Comparison of ENCODE assay signal across 21 mouse cellular contexts in the genomic region with DNA sequence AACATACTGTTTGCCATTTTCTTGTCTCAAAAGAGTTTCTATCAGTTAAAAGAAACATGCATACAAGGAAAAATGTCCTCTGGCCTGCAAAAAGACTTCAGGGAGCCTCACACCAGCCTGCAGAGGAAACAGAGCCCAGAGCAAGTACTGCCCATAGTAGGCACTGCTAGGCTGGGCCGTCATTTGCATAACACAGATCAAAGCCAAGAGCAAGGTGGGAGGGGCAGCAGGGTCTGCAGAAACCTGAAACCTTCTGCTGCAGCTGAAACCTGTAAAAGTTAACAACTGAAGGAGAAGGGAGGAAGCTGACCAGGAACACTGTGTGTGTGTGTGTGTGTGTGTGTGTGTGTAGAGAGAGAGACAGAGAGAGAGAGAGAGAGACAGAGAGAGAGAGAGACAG.
A peak's percentile ranks its signal among the peaks of the same experiment; 100 is the strongest.
DNase-seq lines count a peak whose midpoint lies in the region; ATAC-seq lines count a peak whose summit lies in the region.
"Had no signal": no experiment of that assay in that cellular context is flagged by ENCODE, and none has a peak within 500 bp of the region (broad histone marks: within the 10 kb centered on the region; RNA-seq: fewer than 3 reads in every experiment).

No protein-coding gene starts in this region.

- no peak overlapping the region for H3K9ac ChIP-seq in kidney, embryonic 14.5 days (ENCODE audit: low read depth, low read length)
- H3K9ac ChIP-seq: forebrain, postnatal 0 days; hindbrain, embryonic 14.5 days; stomach, embryonic 15.5 days had no signal

- no peaks in the 10 kb centered on the region for H3K4me1 ChIP-seq in kidney, embryonic 14.5 days (ENCODE audit: control insufficient read depth, insufficient read depth, low read length)
- no peaks in the 10 kb centered on the region for H3K4me1 ChIP-seq in embryonic facial prominence, embryonic 10.5 days
- H3K4me1 ChIP-seq: stomach, embryonic 15.5 days had no signal

- WGBS in kidney, embryonic 14.5 days, result 17% methylated on average over 1 of the region's 1 CpGs
- WGBS in embryonic facial prominence, embryonic 10.5 days, result 14% methylated on average over 1 of the region's 1 CpGs

- H3K27me3 ChIP-seq in kidney, embryonic 14.5 days (ENCODE audit: control insufficient read depth, insufficient read depth, low read length), result no peaks in the 10 kb centered on the region
- no peaks in the 10 kb centered on the region for H3K27me3 ChIP-seq in embryonic facial prominence, embryonic 10.5 days (replicated peaks; ENCODE audit: low read depth, poor library complexity, severe bottlenecking)
- H3K27me3 ChIP-seq: stomach, embryonic 15.5 days had no signal

- ATAC-seq in kidney, embryonic 14.5 days (ENCODE audit: low FRiP score, low TSS enrichment), result peak; percentile 62; the same call in 1 of the 2 replicates
- ATAC-seq: CD4-positive, CD25-positive, alpha-beta regulatory T cell, adult 4 months; forebrain, postnatal 0 days had no signal

- H3K9me3 ChIP-seq in kidney, embryonic 14.5 days (ENCODE audit: control insufficient read depth, low read length), result no peaks in the 10 kb centered on the region
- H3K9me3 ChIP-seq in embryonic facial prominence, embryonic 10.5 days, result no peaks in the 10 kb centered on the region
- H3K9me3 ChIP-seq: stomach, embryonic 15.5 days had no signal

- H3K4me2 ChIP-seq in kidney, embryonic 14.5 days (replicated peaks; ENCODE audit: low read depth, low read length), result no peak overlapping the region
- H3K4me2 ChIP-seq: hindbrain, embryonic 14.5 days; stomach, embryonic 15.5 days had no signal

- H3K36me3 ChIP-seq in kidney, embryonic 14.5 days (ENCODE audit: control insufficient read depth, insufficient read depth, low read length), result no peaks in the 10 kb centered on the region
- H3K36me3 ChIP-seq in embryonic facial prominence, embryonic 10.5 days (replicated peaks), result no peaks in the 10 kb centered on the region
- H3K36me3 ChIP-seq: G1E; stomach, embryonic 15.5 days had no signal

- no peak overlapping the region for H3K4me3 ChIP-seq in kidney, embryonic 14.5 days (ENCODE audit: low read length)
- H3K4me3 ChIP-seq in embryonic facial prominence, embryonic 10.5 days, result no peak overlapping the region
- H3K4me3 ChIP-seq: left cerebral cortex, adult 2 months; stomach, embryonic 15.5 days had no signal

- no peak for DNase-seq in kidney, adult 8-10 months
- DNase-seq in ZHBTc4 (ENCODE audit: low read depth, low spot score), result peak; percentile 58
- DNase-seq in embryonic facial prominence, embryonic 10.5 days (ENCODE audit: low spot score), result peak; percentile 21
- DNase-seq in mesoderm, embryonic 11.5 days (ENCODE audit: low read depth, low spot score), result peak; percentile 1
- DNase-seq in adrenal gland, postnatal 14 days, result no peak
- DNase-seq in urinary bladder, adult 2 months (ENCODE audit: low spot score), result no peak
- no peak for DNase-seq in urinary bladder, postnatal 14 days (ENCODE audit: low spot score)
- DNase-seq: adrenal gland, postnatal 10 days; cerebellum, adult 9-11 months; forebrain, postnatal 0 days; gastrocnemius, postnatal 25 days; heart, postnatal 36 days; kidney, adult 9 months; lung, postnatal 4 days; thymus, postnatal 25 days had no signal

- H3K27ac ChIP-seq in kidney, embryonic 14.5 days (ENCODE audit: low read depth, low read length), result no peak overlapping the region
- H3K27ac ChIP-seq in embryonic facial prominence, embryonic 10.5 days (replicated peaks), result no peak overlapping the region
- H3K27ac ChIP-seq: hindbrain, embryonic 14.5 days; left cerebral cortex, adult 2 months; stomach, embryonic 15.5 days had no signal

Comparison
In these comparisons a context has a peak if more than half of its experiments do, and no peak if none do; other contexts are left out.
1. DNase-seq: peak in ZHBTc4 (single experiment), embryonic facial prominence, embryonic 10.5 days (single experiment) and mesoderm, embryonic 11.5 days (single experiment); none in kidney, adult 8-10 months (0 of 2), adrenal gland, postnatal 14 days (single experiment), urinary bladder, adult 2 months (single experiment) and urinary bladder, postnatal 14 days (single experiment).